11 mouse cellular contexts compared by ENCODE assay signal in the genomic region with DNA sequence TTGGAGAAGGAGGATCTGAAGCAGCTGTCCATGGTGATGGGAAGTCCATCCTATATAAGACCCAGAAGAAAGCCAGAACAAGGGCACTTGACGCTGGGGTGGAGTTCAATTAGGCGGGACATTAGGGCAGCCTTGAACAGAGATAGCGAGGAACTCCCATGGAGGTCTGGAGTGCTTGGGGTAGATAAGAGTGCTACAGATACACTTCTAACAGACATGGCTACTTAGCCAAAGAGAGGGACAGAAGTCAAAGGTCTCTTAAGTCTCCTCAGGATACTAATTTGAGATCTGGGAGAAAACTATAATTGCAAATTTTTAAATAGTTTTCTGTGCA.
A peak's percentile ranks its signal among the peaks of the same experiment; 100 is the strongest.
DNase-seq lines count a peak whose midpoint lies in the region; ATAC-seq and TF ChIP-seq lines count a peak whose summit lies in the region.
"Had no signal": no experiment of that assay in that cellular context is flagged by ENCODE, and none has a peak within 500 bp of the region (broad histone marks: within the 10 kb centered on the region; RNA-seq: fewer than 3 reads in every experiment).

No protein-coding gene starts in this region.

- H3K4me3 ChIP-seq in layer of hippocampus, adult 2 months: no peak overlapping the region
- H3K4me3 ChIP-seq in olfactory bulb, adult 2 months (ENCODE audit: insufficient read depth, low read depth, low read length): no peak overlapping the region
- H3K4me3 ChIP-seq in lung, postnatal 0 days (ENCODE audit: low read depth, low read length): no peak overlapping the region

- H3K27me3 ChIP-seq in lung, postnatal 0 days (replicated peaks; ENCODE audit: insufficient read depth, low read length): no peaks in the 10 kb centered on the region

- WGBS in olfactory bulb, adult 2 months: 97% methylated on average over 3 of the region's 3 CpGs
- 40% methylated on average over 3 of the region's 3 CpGs for WGBS in lung, postnatal 0 days

- TF ChIP-seq POLR2A in olfactory bulb, adult 2 months (IDR thresholded peaks at IDR 0.05; ENCODE audit: insufficient read depth, low read depth, low read length): no peak

- no peak for TF ChIP-seq CTCF in layer of hippocampus, adult 2 months (conservative IDR thresholded peaks at IDR 0.05)
- no peak for TF ChIP-seq CTCF in olfactory bulb, adult 2 months (IDR thresholded peaks at IDR 0.05; ENCODE audit: insufficient read depth, low read depth, low read length)
- no peak for TF ChIP-seq CTCF in lung, postnatal 0 days (IDR thresholded peaks at IDR 0.05)

- H3K9me3 ChIP-seq in lung, postnatal 0 days (ENCODE audit: low read length): no peaks in the 10 kb centered on the region

- peak; percentile 95 for ATAC-seq in erythroid progenitor cell, adult 5-6 weeks (replicated peaks; ENCODE audit: low FRiP score, poor library complexity, severe bottlenecking)
- ATAC-seq in lung, postnatal 0 days: no peak

- no peak overlapping the region for H3K4me2 ChIP-seq in lung, postnatal 0 days (replicated peaks; ENCODE audit: low read depth, low read length)

- no peaks in the 10 kb centered on the region for H3K36me3 ChIP-seq in lung, postnatal 0 days (ENCODE audit: insufficient read depth, low read length)

- H3K4me1 ChIP-seq in olfactory bulb, adult 2 months (ENCODE audit: control insufficient read depth, insufficient read depth, low read length): peaks cover 6% of the 10 kb centered on the region
- H3K4me1 ChIP-seq in lung, postnatal 0 days (ENCODE audit: insufficient read depth, low read depth, low read length): no peaks in the 10 kb centered on the region

- TF ChIP-seq EP300 in lung, postnatal 0 days (IDR thresholded peaks at IDR 0.05): no peak

- H3K9ac ChIP-seq in lung, postnatal 0 days (replicated peaks; ENCODE audit: low read depth): no peak overlapping the region

- DNase-seq in layer of hippocampus, adult 2 months (ENCODE audit: low spot score in 2 of 2): no peak
- DNase-seq in layer of hippocampus, postnatal 36 days: no peak
- peak; percentile 74 for DNase-seq in c-Kit-positive CD71-positive TER-119-negative erythroid progenitor cells, embryonic 14.5 days (ENCODE audit: low read depth)
- no peak for DNase-seq in lung, postnatal 0 days (ENCODE audit: low spot score)
- no peak for DNase-seq in T-cell, adult 2 months (ENCODE audit: low spot score)
- DNase-seq: cerebellum, postnatal 36 days; heart, postnatal 14 days; kidney, adult 18-20 months; lung, postnatal 10 days had no signal

- peak overlapping the region; percentile 88; the same call in 1 of the 2 replicates for H3K27ac ChIP-seq in layer of hippocampus, adult 2 months
- H3K27ac ChIP-seq in olfactory bulb, adult 2 months (ENCODE audit: insufficient read depth, low read depth, low read length): peak overlapping the region; percentile 54
- no peak overlapping the region for H3K27ac ChIP-seq in lung, postnatal 0 days (ENCODE audit: low read length)
